Mouse (Mus musculus): ENCODE data around the gene Kyat3. TPM values are rescaled to one million over a fixed set of nuclear protein-coding genes. Genes with fewer than 3 reads are reported as not detected.

Gene Kyat3
- 16.6 and 17.8 TPM in 2 replicates for polyA plus RNA-seq (2015; fragmentation: Nextera tagmentation; extraction: Ambion mirVana)

- H3K4me2 ChIP-seq (ENCODE audit: low read depth, low read length), result peak within 1 kb of the TSS; percentile 87
- no peaks in the 10 kb centered on the region for H3K27me3 ChIP-seq (replicated peaks; ENCODE audit: control insufficient read depth, insufficient read depth, low read length)
- ATAC-seq, result peak; percentile 100
- H3K27ac ChIP-seq (ENCODE audit: low read length), result peak within 1 kb of the TSS; percentile 83
- peak within 1 kb of the TSS; percentile 57 for H3K4me3 ChIP-seq (ENCODE audit: low read length)
- 0 out of 2 replicates have a peak, but pooled peaks cover 4% of the 10 kb centered on the region for H3K9me3 ChIP-seq (ENCODE audit: control insufficient read depth, low read length)
- WGBS, result under 1% methylated on average over 48 of the region's 48 CpGs
- H3K36me3 ChIP-seq (ENCODE audit: control insufficient read depth, insufficient read depth, low read length), result no peaks in the 10 kb centered on the region
- peak within 1 kb of the TSS; percentile 66 for H3K9ac ChIP-seq (ENCODE audit: low read depth, low read length)
- H3K4me1 ChIP-seq (ENCODE audit: control insufficient read depth, insufficient read depth, low read length), result peaks cover 12% of the 10 kb centered on the region
Measured at GRCm38 (mm10) chr3:142700442-142701322, at the start of gene Kyat3. Gene Kyat3 (plus strand): TSS chr3:142701051.

GRCm38 (mm10) chr3:142664723-142665122, 36.1 kb upstream of the Kyat3 start:
- H3K4me3 ChIP-seq (ENCODE audit: low read length), result no peak overlapping the region
- 90% methylated on average over 8 of the region's 8 CpGs for WGBS

GRCm38 (mm10) chr3:142674607-142675006, 26.2 kb upstream of the Kyat3 start:
- Histone ChIP-seq H3K27me3 (replicated peaks; ENCODE audit: control insufficient read depth, insufficient read depth, low read length) (no peaks in the 10 kb centered on the region), H3K4me3 (ENCODE audit: low read length) (no peak overlapping the region), H3K4me2 (ENCODE audit: low read depth, low read length) (no peak overlapping the region), H3K9me3 (ENCODE audit: control insufficient read depth, low read length) (no peaks in the 10 kb centered on the region), H3K27ac (ENCODE audit: low read length) (no peak overlapping the region), H3K36me3 (ENCODE audit: control insufficient read depth, insufficient read depth, low read length) (no peaks in the 10 kb centered on the region), H3K4me1 (ENCODE audit: control insufficient read depth, insufficient read depth, low read length) (no peaks in the 10 kb centered on the region), H3K9ac (ENCODE audit: low read depth, low read length) (no peak overlapping the region)
- no peak for ATAC-seq
- 69% methylated on average over 1 of the region's 1 CpGs for WGBS

More at GRCm38 (mm10) chr3:142664723-142665122, 36.1 kb upstream of the Kyat3 start:
- H3K9ac ChIP-seq (ENCODE audit: low read depth, low read length), result no peak overlapping the region
- no peaks in the 10 kb centered on the region for H3K36me3 ChIP-seq (ENCODE audit: control insufficient read depth, insufficient read depth, low read length)
- no peaks in the 10 kb centered on the region for H3K27me3 ChIP-seq (replicated peaks; ENCODE audit: control insufficient read depth, insufficient read depth, low read length)
- H3K4me1 ChIP-seq (ENCODE audit: control insufficient read depth, insufficient read depth, low read length), result no peaks in the 10 kb centered on the region
- ATAC-seq, result no peak
- H3K27ac ChIP-seq (ENCODE audit: low read length), result no peak overlapping the region
- H3K4me2 ChIP-seq (ENCODE audit: low read depth, low read length), result no peak overlapping the region
- 0 out of 2 replicates have a peak, but pooled peaks cover 4% of the 10 kb centered on the region for H3K9me3 ChIP-seq (ENCODE audit: control insufficient read depth, low read length)

GRCm38 (mm10) chr3:142687939-142688338, 12.9 kb upstream of the Kyat3 start:
- peak overlapping the region; percentile 25; the same call in 1 of the 2 replicates for H3K4me2 ChIP-seq (ENCODE audit: low read depth, low read length)
- H3K27ac ChIP-seq (ENCODE audit: low read length), result no peak overlapping the region
- no peak overlapping the region for H3K9ac ChIP-seq (ENCODE audit: low read depth, low read length)
- peaks cover 9% of the 10 kb centered on the region; the same call in 1 of the 2 replicates for H3K9me3 ChIP-seq (ENCODE audit: control insufficient read depth, low read length)
- no peaks in the 10 kb centered on the region for H3K36me3 ChIP-seq (ENCODE audit: control insufficient read depth, insufficient read depth, low read length)
- no peaks in the 10 kb centered on the region for H3K4me1 ChIP-seq (ENCODE audit: control insufficient read depth, insufficient read depth, low read length)
- ATAC-seq, result no peak
- WGBS, result 67% methylated on average over 23 of the region's 23 CpGs
- H3K4me3 ChIP-seq (ENCODE audit: low read length), result peak overlapping the region; percentile 7; the same call in 1 of the 2 replicates
- H3K27me3 ChIP-seq (replicated peaks; ENCODE audit: control insufficient read depth, insufficient read depth, low read length), result no peaks in the 10 kb centered on the region

- no peaks in the 10 kb centered on the region for H3K27me3 ChIP-seq (replicated peaks; ENCODE audit: control insufficient read depth, insufficient read depth, low read length)
- no peak overlapping the region for H3K27ac ChIP-seq (ENCODE audit: low read length)
- H3K9me3 ChIP-seq (ENCODE audit: control insufficient read depth, low read length), result peaks cover 9% of the 10 kb centered on the region; the same call in 1 of the 2 replicates
- WGBS, result 43% methylated on average over 13 of the region's 13 CpGs
- H3K4me2 ChIP-seq (ENCODE audit: low read depth, low read length), result peak overlapping the region; percentile 25; the same call in 1 of the 2 replicates
- no peak; the same call in 1 of the 2 replicates for ATAC-seq
- no peaks in the 10 kb centered on the region for H3K36me3 ChIP-seq (ENCODE audit: control insufficient read depth, insufficient read depth, low read length)
- H3K9ac ChIP-seq (ENCODE audit: low read depth, low read length), result no peak overlapping the region
- peak overlapping the region; percentile 7; the same call in 1 of the 2 replicates for H3K4me3 ChIP-seq (ENCODE audit: low read length)
- H3K4me1 ChIP-seq (ENCODE audit: control insufficient read depth, insufficient read depth, low read length), result no peaks in the 10 kb centered on the region
Measured at GRCm38 (mm10) chr3:142688353-142688752, 12.5 kb upstream of the Kyat3 start.

- no peak overlapping the region for H3K4me2 ChIP-seq (ENCODE audit: low read depth, low read length)
- no peaks in the 10 kb centered on the region; the same call in 1 of the 2 replicates for H3K9me3 ChIP-seq (ENCODE audit: control insufficient read depth, low read length)
- no peak overlapping the region for H3K27ac ChIP-seq (ENCODE audit: low read length)
- no peak overlapping the region for H3K9ac ChIP-seq (ENCODE audit: low read depth, low read length)
- H3K27me3 ChIP-seq (replicated peaks; ENCODE audit: control insufficient read depth, insufficient read depth, low read length), result no peaks in the 10 kb centered on the region
- peaks cover 7% of the 10 kb centered on the region for H3K4me1 ChIP-seq (ENCODE audit: control insufficient read depth, insufficient read depth, low read length)
- no peaks in the 10 kb centered on the region for H3K36me3 ChIP-seq (ENCODE audit: control insufficient read depth, insufficient read depth, low read length)
- H3K4me3 ChIP-seq (ENCODE audit: low read length), result no peak overlapping the region
- ATAC-seq, result no peak
- WGBS, result 89% methylated on average over 2 of the region's 2 CpGs
Measured at GRCm38 (mm10) chr3:142696517-142696916, 4.3 kb upstream of the Kyat3 start.

GRCm38 (mm10) chr3:142701407-142701989, 647 bp downstream of the Kyat3 start:
- Histone ChIP-seq H3K4me2 (ENCODE audit: low read depth, low read length) (peak overlapping the region; percentile 68), H3K9me3 (ENCODE audit: control insufficient read depth, low read length) (0 out of 2 replicates have a peak, but pooled peaks cover 4% of the 10 kb centered on the region), H3K4me3 (ENCODE audit: low read length) (peak overlapping the region; percentile 57), H3K4me1 (ENCODE audit: control insufficient read depth, insufficient read depth, low read length) (peaks cover 12% of the 10 kb centered on the region), H3K9ac (ENCODE audit: low read depth, low read length) (peak overlapping the region; percentile 63), H3K27ac (ENCODE audit: low read length) (peak overlapping the region; percentile 43; the same call in 1 of the 2 replicates), H3K27me3 (replicated peaks; ENCODE audit: control insufficient read depth, insufficient read depth, low read length) (no peaks in the 10 kb centered on the region), H3K36me3 (ENCODE audit: control insufficient read depth, insufficient read depth, low read length) (no peaks in the 10 kb centered on the region)
- peak; percentile 27 for ATAC-seq
- 25% methylated on average over 15 of the region's 15 CpGs for WGBS

GRCm38 (mm10) chr3:142706581-142707444, 6.0 kb downstream of the Kyat3 start:
- H3K9ac ChIP-seq (ENCODE audit: low read depth, low read length), result no peak overlapping the region
- no peak overlapping the region for H3K27ac ChIP-seq (ENCODE audit: low read length)
- 0 out of 2 replicates have a peak, but pooled peaks cover 4% of the 10 kb centered on the region for H3K9me3 ChIP-seq (ENCODE audit: control insufficient read depth, low read length)
- H3K4me1 ChIP-seq (ENCODE audit: control insufficient read depth, insufficient read depth, low read length), result peaks cover 2% of the 10 kb centered on the region; the same call in 1 of the 2 replicates
- 90% methylated on average over 17 of the region's 17 CpGs for WGBS
- H3K36me3 ChIP-seq (ENCODE audit: control insufficient read depth, insufficient read depth, low read length), result no peaks in the 10 kb centered on the region
- H3K4me2 ChIP-seq (ENCODE audit: low read depth, low read length), result no peak overlapping the region
- H3K4me3 ChIP-seq (ENCODE audit: low read length), result no peak overlapping the region
- no peaks in the 10 kb centered on the region for H3K27me3 ChIP-seq (replicated peaks; ENCODE audit: control insufficient read depth, insufficient read depth, low read length)
- no peak for ATAC-seq

Data from intestine, embryonic 16.5 days (tissue).